Mouse (Mus musculus): ENCODE data around the gene Atp9a. TPM values are rescaled to one million over a fixed set of nuclear protein-coding genes. Genes with fewer than 3 reads are reported as not detected.
A peak's percentile ranks its signal among the peaks of the same experiment; 100 is the strongest.

Gene Atp9a
- polyA plus RNA-seq, 1 experiment: not detected

GRCm38 (mm10) chr2:168609653-168610248, 132.5 kb downstream of the Atp9a start:
- no peak overlapping the region for H3K27ac ChIP-seq (ENCODE audit: insufficient read depth, low read depth, low read length)
- 43% methylated on average over 6 of the region's 6 CpGs for WGBS
- no peak for TF ChIP-seq CTCF (IDR thresholded peaks at IDR 0.05; ENCODE audit: insufficient read depth, low read depth, low read length)
- TF ChIP-seq POLR2A (IDR thresholded peaks at IDR 0.05; ENCODE audit: insufficient read depth, low read depth, low read length): no peak
- no peak overlapping the region for H3K4me3 ChIP-seq (ENCODE audit: insufficient read depth, low read depth, low read length)
- H3K4me1 ChIP-seq (ENCODE audit: control insufficient read depth, insufficient read depth, low read length): peaks cover 53% of the 10 kb centered on the region

- Histone ChIP-seq H3K4me3 (ENCODE audit: insufficient read depth, low read depth, low read length) (no peak overlapping the region), H3K4me1 (ENCODE audit: control insufficient read depth, insufficient read depth, low read length) (peaks cover 61% of the 10 kb centered on the region), H3K27ac (ENCODE audit: insufficient read depth, low read depth, low read length) (no peak overlapping the region; the same call in 1 of the 2 replicates)
- TF ChIP-seq CTCF (IDR thresholded peaks at IDR 0.05; ENCODE audit: insufficient read depth, low read depth, low read length) (no peak), POLR2A (IDR thresholded peaks at IDR 0.05; ENCODE audit: insufficient read depth, low read depth, low read length) (no peak)
- 44% methylated on average over 9 of the region's 9 CpGs for WGBS
These were observed 134.1 kb downstream of the Atp9a start for GRCm38 (mm10) chr2:168608125-168608564.

GRCm38 (mm10) chr2:168604655-168605070, 137.5 kb downstream of the Atp9a start:
- TF ChIP-seq POLR2A (IDR thresholded peaks at IDR 0.05; ENCODE audit: insufficient read depth, low read depth, low read length) (no peak), CTCF (IDR thresholded peaks at IDR 0.05; ENCODE audit: insufficient read depth, low read depth, low read length) (no peak)
- peaks cover 68% of the 10 kb centered on the region for H3K4me1 ChIP-seq (ENCODE audit: control insufficient read depth, insufficient read depth, low read length)
- 26% methylated on average over 16 of the region's 16 CpGs for WGBS
- H3K4me3 ChIP-seq (ENCODE audit: insufficient read depth, low read depth, low read length): no peak overlapping the region
- H3K27ac ChIP-seq (ENCODE audit: insufficient read depth, low read depth, low read length): no peak overlapping the region

GRCm38 (mm10) chr2:168602387-168602741, 139.8 kb downstream of the Atp9a start:
- TF ChIP-seq CTCF (IDR thresholded peaks at IDR 0.05; ENCODE audit: insufficient read depth, low read depth, low read length) (no peak), POLR2A (IDR thresholded peaks at IDR 0.05; ENCODE audit: insufficient read depth, low read depth, low read length) (no peak)
- no peak overlapping the region for H3K4me3 ChIP-seq (ENCODE audit: insufficient read depth, low read depth, low read length)
- peaks cover 50% of the 10 kb centered on the region for H3K4me1 ChIP-seq (ENCODE audit: control insufficient read depth, insufficient read depth, low read length)
- H3K27ac ChIP-seq (ENCODE audit: insufficient read depth, low read depth, low read length): no peak overlapping the region
- 26% methylated on average over 12 of the region's 12 CpGs for WGBS

GRCm38 (mm10) chr2:168601491-168602386, 140.5 kb downstream of the Atp9a start, which contains the start of gene Nfatc2:
Nfatc2 (minus strand) TSS chr2:168601657.
- under 1% methylated on average over 55 of the region's 56 CpGs for WGBS
- H3K27ac ChIP-seq (ENCODE audit: insufficient read depth, low read depth, low read length): no peak within 1 kb of the TSS
- TF ChIP-seq POLR2A (IDR thresholded peaks at IDR 0.05; ENCODE audit: insufficient read depth, low read depth, low read length): no peak
- no peak for TF ChIP-seq CTCF (IDR thresholded peaks at IDR 0.05; ENCODE audit: insufficient read depth, low read depth, low read length)
- H3K4me1 ChIP-seq (ENCODE audit: control insufficient read depth, insufficient read depth, low read length): peaks cover 44% of the 10 kb centered on the region
- peak within 1 kb of the TSS; percentile 45 for H3K4me3 ChIP-seq (ENCODE audit: insufficient read depth, low read depth, low read length)

GRCm38 (mm10) chr2:168600750-168601490, 141.3 kb downstream of the Atp9a start:
- Histone ChIP-seq H3K4me3 (ENCODE audit: insufficient read depth, low read depth, low read length) (peak overlapping the region; percentile 45), H3K27ac (ENCODE audit: insufficient read depth, low read depth, low read length) (no peak overlapping the region)
- WGBS: 2% methylated on average over 32 of the region's 32 CpGs

GRCm38 (mm10) chr2:168595693-168596092, 146.5 kb downstream of the Atp9a start:
- TF ChIP-seq CTCF (IDR thresholded peaks at IDR 0.05; ENCODE audit: insufficient read depth, low read depth, low read length): no peak
- TF ChIP-seq POLR2A (IDR thresholded peaks at IDR 0.05; ENCODE audit: insufficient read depth, low read depth, low read length): no peak
- Histone ChIP-seq H3K4me1 (ENCODE audit: control insufficient read depth, insufficient read depth, low read length) (peaks cover 3% of the 10 kb centered on the region), H3K27ac (ENCODE audit: insufficient read depth, low read depth, low read length) (no peak overlapping the region), H3K4me3 (ENCODE audit: insufficient read depth, low read depth, low read length) (no peak overlapping the region)
- 85% methylated on average over 7 of the region's 7 CpGs for WGBS

More at GRCm38 (mm10) chr2:168600750-168601490, 141.3 kb downstream of the Atp9a start:
- H3K4me1 ChIP-seq (ENCODE audit: control insufficient read depth, insufficient read depth, low read length): peaks cover 38% of the 10 kb centered on the region
- TF ChIP-seq CTCF (IDR thresholded peaks at IDR 0.05; ENCODE audit: insufficient read depth, low read depth, low read length) (no peak), POLR2A (IDR thresholded peaks at IDR 0.05; ENCODE audit: insufficient read depth, low read depth, low read length) (no peak)

- H3K4me3 ChIP-seq (ENCODE audit: insufficient read depth, low read depth, low read length): no peak overlapping the region
- H3K27ac ChIP-seq (ENCODE audit: insufficient read depth, low read depth, low read length): no peak overlapping the region
- TF ChIP-seq POLR2A (IDR thresholded peaks at IDR 0.05; ENCODE audit: insufficient read depth, low read depth, low read length) (no peak), CTCF (IDR thresholded peaks at IDR 0.05; ENCODE audit: insufficient read depth, low read depth, low read length) (no peak)
- WGBS: 93% methylated on average over 6 of the region's 6 CpGs
- peaks cover 21% of the 10 kb centered on the region for H3K4me1 ChIP-seq (ENCODE audit: control insufficient read depth, insufficient read depth, low read length)
These were observed 148.5 kb downstream of the Atp9a start for GRCm38 (mm10) chr2:168593676-168594075.
